Comparison of ENCODE assay signal across 14 mouse cellular contexts in the genomic region with DNA sequence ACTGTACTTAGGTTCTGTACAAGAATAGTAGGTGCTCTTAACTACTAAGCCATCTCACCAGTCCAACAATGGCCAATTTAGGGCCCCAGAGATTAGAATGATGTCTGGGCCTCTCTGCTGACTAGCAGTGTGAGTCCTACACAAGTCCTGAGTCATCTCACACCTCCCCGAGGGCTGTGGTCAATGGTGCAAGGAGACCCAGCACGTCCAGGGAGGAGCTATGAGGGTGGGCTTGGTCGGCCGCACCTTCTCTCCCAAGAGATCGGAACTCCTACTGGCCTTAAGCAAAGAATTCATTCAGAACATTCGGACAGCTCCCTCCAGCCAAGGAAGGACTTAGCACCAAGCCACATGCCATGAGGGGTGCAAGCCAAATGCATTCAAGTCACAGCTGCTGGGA. TPM values are rescaled to one million over a fixed set of nuclear protein-coding genes. Genes with fewer than 3 reads are reported as not detected.
A peak's percentile ranks its signal among the peaks of the same experiment; 100 is the strongest.
DNase-seq lines count a peak whose midpoint lies in the region; ATAC-seq and TF ChIP-seq lines count a peak whose summit lies in the region.
"Had no signal": no experiment of that assay in that cellular context is flagged by ENCODE, and none has a peak within 500 bp of the region (broad histone marks: within the 10 kb centered on the region; RNA-seq: fewer than 3 reads in every experiment).

No protein-coding gene starts in this region.

- no peak for ATAC-seq in heart, embryonic 12.5 days (ENCODE audit: insufficient number of reproducible peaks, low FRiP score)
- peak; percentile 55 for ATAC-seq in Patski

- in situ Hi-C loops in Patski (cut with MboI; ENCODE audit: low pct_unique_long_range_greater_than_20kb), result no loop called here

- no peak overlapping the region for H3K4me2 ChIP-seq in heart, embryonic 12.5 days
- H3K4me2 ChIP-seq: hindbrain, embryonic 12.5 days had no signal

- no peak overlapping the region for H3K9ac ChIP-seq in heart, embryonic 12.5 days
- H3K9ac ChIP-seq: hindbrain, embryonic 12.5 days had no signal

- H3K9me3 ChIP-seq in heart, embryonic 12.5 days (replicated peaks), result no peaks in the 10 kb centered on the region
- H3K9me3 ChIP-seq: hindbrain, embryonic 12.5 days had no signal

- TF ChIP-seq POLR2A in thymus, adult 2 months (IDR thresholded peaks at IDR 0.05; ENCODE audit: control insufficient read depth, extremely low read depth, insufficient read depth, low read length, poor library complexity), result no peak
- no peak for TF ChIP-seq POLR2A in cerebellum, adult 2 months (IDR thresholded peaks at IDR 0.05; ENCODE audit: borderline replicate concordance, insufficient read depth, low read length)

- WGBS in heart, embryonic 12.5 days, result 58% methylated on average over 6 of the region's 6 CpGs
- WGBS in thymus, adult 2 months, result 94% methylated on average over 6 of the region's 6 CpGs
- 77% methylated on average over 6 of the region's 6 CpGs for WGBS in cerebellum, adult 2 months

- 0 out of 2 replicates have a peak overlapping the region, but pooled peaks have one; percentile 0 for H3K27ac ChIP-seq in heart, embryonic 12.5 days (ENCODE audit: poor library complexity, severe bottlenecking)
- H3K27ac ChIP-seq in thymus, adult 2 months (ENCODE audit: control insufficient read depth, insufficient read depth, low read length), result no peak overlapping the region
- no peak overlapping the region for H3K27ac ChIP-seq in cerebellum, adult 2 months (ENCODE audit: insufficient read depth, low read length)
- H3K27ac ChIP-seq: hindbrain, embryonic 12.5 days; left cerebral cortex, adult 2 months had no signal

- H3K27me3 ChIP-seq in heart, embryonic 12.5 days (replicated peaks), result peaks cover 5% of the 10 kb centered on the region
- H3K27me3 ChIP-seq in thymus, adult 2 months (ENCODE audit: control insufficient read depth, insufficient read depth, low read length), result no peaks in the 10 kb centered on the region
- H3K27me3 ChIP-seq in Patski, result no peaks in the 10 kb centered on the region
- H3K27me3 ChIP-seq in cerebellum, adult 2 months (ENCODE audit: control insufficient read depth, insufficient read depth, low read length), result no peaks in the 10 kb centered on the region

- no peak for TF ChIP-seq CTCF in thymus, adult 2 months (IDR thresholded peaks at IDR 0.05; ENCODE audit: borderline replicate concordance, control insufficient read depth, extremely low read depth, insufficient read depth, low read length, poor library complexity)
- no peak for TF ChIP-seq CTCF in Patski (IDR thresholded peaks at IDR 0.05)
- TF ChIP-seq CTCF in cerebellum, adult 2 months (IDR thresholded peaks at IDR 0.05; ENCODE audit: borderline replicate concordance, insufficient read depth, low read depth, low read length), result no peak

- CTCF ChIA-PET in Patski (lab: Charles Lee), result interaction anchor here (0.8 to 1.8 kb wide), 3 partner anchors 12 to 122 kb away, joined by 3 to 5 read pairs (median 4); no protein-coding TSS in a partner anchor

- no peak for DNase-seq in heart, adult 18-20 months
- DNase-seq in thymus, adult 2 months, result peak; percentile 1
- no peak for DNase-seq in thymus, postnatal 25 days
- DNase-seq in Patski (ENCODE audit: low read depth, low spot score), result no peak
- DNase-seq in natural killer cell, adult 2 months (ENCODE audit: low spot score in 2 of 2), result peak; percentile 48 to 69
- no peak for DNase-seq in cerebellum, adult 2 months
- DNase-seq: adrenal gland, postnatal 25 days; cerebellum, postnatal 14 days; kidney, adult 18-20 months; lung, postnatal 14 days; midbrain, embryonic 14.5 days had no signal

- peaks cover 64% of the 10 kb centered on the region for H3K4me1 ChIP-seq in heart, embryonic 12.5 days (replicated peaks)
- H3K4me1 ChIP-seq in thymus, adult 2 months (replicated peaks; ENCODE audit: control insufficient read depth, insufficient read depth, low read length), result peaks cover 52% of the 10 kb centered on the region
- peaks cover 9% of the 10 kb centered on the region; the same call in 1 of the 2 replicates for H3K4me1 ChIP-seq in cerebellum, adult 2 months (ENCODE audit: control insufficient read depth, insufficient read depth, low read length)

- POLR2A ChIA-PET in Patski (lab: Charles Lee), result interaction anchor here (0.6 kb wide), 1 partner anchor 28 kb away, joined by 3 read pairs; no protein-coding TSS in a partner anchor

- H3K36me3 ChIP-seq in heart, embryonic 12.5 days, result no peaks in the 10 kb centered on the region
- no peaks in the 10 kb centered on the region for H3K36me3 ChIP-seq in thymus, adult 2 months (ENCODE audit: control insufficient read depth, insufficient read depth, low read length)
- H3K36me3 ChIP-seq: hindbrain, embryonic 12.5 days had no signal

- H3K4me3 ChIP-seq in heart, embryonic 12.5 days, result no peak overlapping the region
- H3K4me3 ChIP-seq in thymus, adult 2 months (ENCODE audit: control insufficient read depth, insufficient read depth, low read length), result no peak overlapping the region
- H3K4me3 ChIP-seq in cerebellum, adult 2 months (replicated peaks; ENCODE audit: insufficient read depth, low read depth, low read length), result no peak overlapping the region
- H3K4me3 ChIP-seq: hindbrain, embryonic 12.5 days; left cerebral cortex, adult 2 months had no signal

RNA-seq across cellular contexts. Expression of gene Zfp36l2, which starts 36.4 kb away (rescaled TPM):
- polyA plus RNA-seq in heart, embryonic 12.5 days (2016; fragmentation: Nextera tagmentation; extraction: Ambion mirVana), result 10.3 and 10.5 TPM in 2 replicates
- total RNA-seq in heart, adult 18-20 months (2021), result 10 to 100 TPM; 18.7 to 22.8 TPM
- 182 and 287 TPM in 2 replicates for polyA plus RNA-seq in thymus, adult 2 months (2012; rRNA removed)
- 68.0 TPM for polyA plus RNA-seq in Patski (2021)
- polyA plus RNA-seq in cerebellum, adult 2 months (2012; rRNA removed), result 14.2 and 15.9 TPM in 2 replicates

Comparison
In these comparisons a context has a peak if more than half of its experiments do, and no peak if none do; other contexts are left out.
1. DNase-seq: peak in thymus, adult 2 months (single experiment) and natural killer cell, adult 2 months (2 of 2); none in heart, adult 18-20 months (0 of 2), thymus, postnatal 25 days (single experiment), Patski (single experiment) and cerebellum, adult 2 months (0 of 2).